Mouse (Mus musculus) gastrocnemius, postnatal 36 days (tissue): ENCODE measurements around the gene Ppara. TPM values are rescaled to one million over a fixed set of nuclear protein-coding genes. Genes with fewer than 3 reads are reported as not detected.

Source experiments
- DNase-seq, 2 experiments: peaks; one replicate each; pipeline ENCODE4 v3.0.0; 2022
- intact Hi-C: fragments of 180-260 bp; cut with DNase I; formaldehyde crosslinking; loops from one replicate; pipeline ENCODE4 v1.15.1; 2025
- long read RNA-seq, 2 experiments: library from polyadenylated mRNA; stranded (forward); transcript quantifications; one replicate each; pipeline ENCODE4 v2.0.0; 2021
- total RNA-seq, 2 experiments: library from RNA; stranded (reverse); gene quantifications; 2 replicates each; pipeline ENCODE4 v1.2.3; 2021

Gene Ppara
- total RNA-seq: 10 to 100 TPM; 14.5 to 16.5 TPM
- long read RNA-seq, experiment 1, partial matches to known transcripts: 0 of 2 reads
- long read RNA-seq, experiment 1, other reads (novel, unspliced or antisense): 1 of 2 reads
- long read RNA-seq, experiment 2, partial matches to known transcripts: 1 of 4 reads
- long read RNA-seq, experiment 2, other reads (novel, unspliced or antisense): 3 of 4 reads

- DNase-seq: peak in 1 of 2 experiments; percentile 23
- intact Hi-C loops: loop anchor here (5.0 kb wide), 2 partner anchors 68 to 78 kb away; partner anchors contain the start of gene Cdpf1
Measured at GRCm38 (mm10) chr15:85734571-85735033, at the start of gene Ppara. TSS of gene Ppara (plus strand) at chr15:85734983.

GRCm38 (mm10) chr15:85686641-85687395 lies 48.0 kb upstream of the Ppara start:
- peak in 1 of 2 experiments; percentile 81 for DNase-seq
- intact Hi-C loops: loop anchor here (2.0 kb wide), 1 partner anchor 14 kb away; no protein-coding TSS in a partner anchor

DNA sequence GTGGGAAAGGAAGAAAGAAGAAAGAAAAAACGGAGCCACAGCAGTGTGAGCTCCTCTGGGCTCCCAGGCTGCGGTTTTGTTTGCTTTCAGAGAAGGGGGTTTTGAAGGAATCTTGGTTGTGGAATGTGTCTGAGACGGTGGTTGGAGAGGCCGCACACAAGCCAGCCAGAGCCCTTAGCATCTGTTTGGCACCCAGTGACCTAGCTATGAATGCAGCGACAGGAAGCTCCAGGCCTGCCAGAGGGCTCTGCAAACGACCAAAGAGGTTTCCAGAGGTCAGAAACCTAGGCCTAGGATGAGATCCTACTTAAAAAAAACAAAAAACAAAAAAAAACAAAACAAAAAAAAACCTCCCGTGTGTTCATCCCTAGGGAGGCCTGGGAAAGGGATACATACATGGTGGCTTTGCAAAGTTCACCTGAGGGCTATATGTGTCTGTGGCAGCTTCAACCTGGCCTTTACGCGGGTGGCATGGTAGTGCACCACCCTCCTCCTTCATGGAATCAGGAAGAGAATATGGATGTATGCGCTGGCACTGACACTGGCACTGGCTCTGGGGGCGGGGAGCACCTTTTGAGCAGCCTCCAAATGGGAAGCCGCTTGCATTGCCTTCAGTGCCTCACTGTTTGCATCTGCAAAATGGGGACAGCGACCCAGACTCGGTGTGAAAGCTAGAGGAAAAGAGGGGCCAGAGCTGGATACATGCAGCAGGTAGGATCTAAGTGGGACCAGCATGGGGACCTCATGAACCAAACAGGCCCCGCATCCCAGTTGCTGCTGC lies 47.0 kb upstream of the Ppara start:
- intact Hi-C loops: loop anchor here (2.0 kb wide), 2 partner anchors 15 to 19 kb away; no protein-coding TSS in a partner anchor
- no peak for DNase-seq

GRCm38 (mm10) chr15:85688734-85689133 lies 46.0 kb upstream of the Ppara start:
- no peak for DNase-seq
- intact Hi-C loops: loop anchor here (2.0 kb wide), 1 partner anchor 18 kb away; no protein-coding TSS in a partner anchor

DNA sequence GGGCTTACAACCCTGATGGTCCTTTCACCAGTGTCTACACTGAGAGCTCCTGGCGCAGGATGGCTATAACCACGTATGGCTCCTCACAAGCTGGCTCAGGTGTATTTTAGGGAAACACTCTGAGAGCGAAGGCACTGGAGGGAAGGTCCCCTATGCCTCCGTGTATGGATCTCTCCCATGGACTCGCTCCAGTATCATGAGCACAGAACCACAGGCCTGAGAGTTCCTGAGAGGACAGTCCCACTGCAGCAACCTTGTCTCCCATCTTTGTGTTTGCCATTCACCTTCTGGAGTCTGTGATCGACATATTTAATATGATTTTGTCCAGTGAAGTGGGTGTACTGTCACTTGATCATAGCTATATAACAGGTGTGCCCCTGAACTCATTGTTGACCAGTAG lies 45.3 kb upstream of the Ppara start:
- peak in 1 of 2 experiments; percentile 14 for DNase-seq
- intact Hi-C loops: loop anchor here (2.0 kb wide), 1 partner anchor 17 kb away; no protein-coding TSS in a partner anchor

GRCm38 (mm10) chr15:85690058-85690457 lies 44.7 kb upstream of the Ppara start:
- intact Hi-C loops: loop anchor here (10.0 kb wide), 1 partner anchor 205 kb away; no protein-coding TSS in a partner anchor
- DNase-seq: no peak

GRCm38 (mm10) chr15:85690875-85691274 lies 43.9 kb upstream of the Ppara start:
- DNase-seq: no peak
- intact Hi-C loops: loop anchor here (10.0 kb wide), 1 partner anchor 206 kb away; no protein-coding TSS in a partner anchor

GRCm38 (mm10) chr15:85693115-85693514 lies 41.7 kb upstream of the Ppara start:
- no peak for DNase-seq
- intact Hi-C loops: loop anchor here (10.0 kb wide), 1 partner anchor 208 kb away; no protein-coding TSS in a partner anchor

- DNase-seq: no peak
- intact Hi-C loops: loop anchor here (10.0 kb wide), 1 partner anchor 209 kb away; no protein-coding TSS in a partner anchor
Measured at GRCm38 (mm10) chr15:85693819-85694218, 41.0 kb upstream of the Ppara start.

- intact Hi-C loops: loop anchor here (10.0 kb wide), 1 partner anchor 210 kb away; no protein-coding TSS in a partner anchor
- DNase-seq: no peak
Measured at GRCm38 (mm10) chr15:85694379-85694778, 40.4 kb upstream of the Ppara start.

GRCm38 (mm10) chr15:85695304-85695703 lies 39.5 kb upstream of the Ppara start:
- no peak for DNase-seq
- intact Hi-C loops: loop anchor here (10.0 kb wide), 1 partner anchor 211 kb away; no protein-coding TSS in a partner anchor

GRCm38 (mm10) chr15:85698345-85699034 lies 36.3 kb upstream of the Ppara start:
- intact Hi-C loops: loop anchor here (10.0 kb wide), 1 partner anchor 214 kb away; no protein-coding TSS in a partner anchor

DNA sequence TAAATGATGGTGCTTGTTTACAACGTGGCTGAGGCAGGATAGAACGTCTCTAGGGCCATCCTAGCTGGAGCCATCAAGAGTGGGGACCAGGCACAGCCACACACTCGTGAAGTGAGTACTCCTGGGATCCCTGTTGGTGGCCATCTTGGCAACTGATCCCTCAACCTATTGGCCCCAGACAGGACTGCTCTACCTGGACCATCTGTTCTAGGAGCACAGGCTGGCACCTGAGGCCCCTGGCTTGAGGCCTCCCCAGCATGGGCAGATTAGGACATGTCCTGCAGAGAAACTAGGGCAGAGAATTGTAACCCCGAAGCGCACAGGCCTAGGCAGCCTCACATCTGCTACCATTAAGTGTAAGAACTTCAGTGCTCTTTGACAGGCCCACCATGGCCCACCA lies 35.3 kb upstream of the Ppara start:
- intact Hi-C loops: loop anchor here (10.0 kb wide), 1 partner anchor 215 kb away; no protein-coding TSS in a partner anchor
- no peak for DNase-seq

More at GRCm38 (mm10) chr15:85698345-85699034, 36.3 kb upstream of the Ppara start:
- DNase-seq: no peak

DNA sequence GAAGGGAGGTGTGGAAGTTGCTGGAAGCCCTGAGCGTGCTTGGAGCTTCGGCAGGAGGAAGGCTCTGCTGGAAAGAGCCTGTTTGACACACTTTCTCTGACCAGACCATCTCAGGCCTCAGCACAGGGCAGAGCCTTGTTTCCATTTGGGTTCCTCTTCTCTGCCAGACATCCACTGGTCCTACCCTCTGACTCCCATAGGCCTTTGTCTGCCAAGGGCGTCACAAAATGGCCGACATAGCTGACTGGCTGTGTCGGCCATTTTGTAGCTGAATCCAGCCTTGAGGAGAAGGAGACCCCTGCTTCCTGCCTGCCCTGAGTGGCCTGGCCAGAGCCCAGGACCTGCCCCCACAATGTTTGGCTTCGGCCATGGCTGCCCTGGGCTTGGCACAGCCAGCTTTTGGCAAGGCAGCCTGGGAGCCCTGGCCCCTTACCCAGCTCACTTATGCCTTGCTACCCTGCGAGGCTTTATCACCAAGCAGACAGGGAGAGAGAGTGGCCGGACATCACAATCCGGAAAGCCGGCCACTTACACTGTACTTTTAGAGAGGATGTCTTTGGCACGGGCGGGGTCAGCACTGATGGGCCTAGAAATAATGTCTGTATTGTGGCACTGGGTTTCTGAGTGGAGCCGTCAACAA lies 34.8 kb upstream of the Ppara start:
- intact Hi-C loops: loop anchor here (10.0 kb wide), 1 partner anchor 215 kb away; no protein-coding TSS in a partner anchor
- no peak for DNase-seq

- DNase-seq: no peak
- intact Hi-C loops: no loop called here
Measured at GRCm38 (mm10) chr15:85700716-85701115, 34.1 kb upstream of the Ppara start.

- DNase-seq: no peak
- intact Hi-C loops: no loop called here
Measured at GRCm38 (mm10) chr15:85701128-85701930, 33.5 kb upstream of the Ppara start.

GRCm38 (mm10) chr15:85702411-85702951 lies 32.3 kb upstream of the Ppara start:
- intact Hi-C loops: no loop called here
- no peak for DNase-seq

DNA sequence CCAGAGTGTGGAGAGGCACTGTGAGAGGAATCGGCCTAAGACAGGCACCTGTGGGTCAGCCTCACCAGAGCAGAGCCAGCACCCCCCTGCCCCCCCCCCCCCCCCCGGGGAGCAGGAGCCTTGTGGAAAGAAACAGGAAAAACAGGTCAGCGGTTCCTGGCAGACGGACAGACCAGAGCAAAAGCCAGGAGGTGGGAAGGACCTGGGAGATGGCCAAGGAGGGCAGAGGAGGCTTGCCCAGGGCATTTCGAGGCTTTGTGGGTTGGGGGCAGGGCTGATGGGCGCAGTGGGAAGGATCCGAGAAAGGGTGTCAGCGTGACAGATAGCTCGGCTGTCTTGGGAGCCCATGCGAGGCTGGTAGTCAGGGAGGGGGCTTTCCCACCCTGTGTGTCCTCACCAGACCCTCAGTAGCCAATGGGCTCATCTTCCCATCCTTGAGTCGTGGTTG lies 31.6 kb upstream of the Ppara start:
- intact Hi-C loops: no loop called here

More for the DNA sequence above, 31.6 kb upstream of the Ppara start:
- DNase-seq: no peak
